Mouse (Mus musculus): ENCODE measurements at regions not wholly inside any gene's neighbourhood (a gene's known extent, or its start where the extent isn't known, plus 50 kb on each side); places are given as distances from the start of the nearest gene placed in this dataset.

GRCm38 (mm10) chr1:76156291-76156690 lies 610.2 kb downstream of the Slc4a3 start:
- ATAC-seq: no peak
- Histone ChIP-seq H3K9ac (replicated peaks) (no peak overlapping the region), H3K9me3 (no peaks in the 10 kb centered on the region), H3K27me3 (no peaks in the 10 kb centered on the region), H3K4me1 (replicated peaks) (peaks cover 5% of the 10 kb centered on the region; the same call in 1 of the 2 replicates), H3K4me2 (replicated peaks) (no peak overlapping the region), H3K36me3 (no peaks in the 10 kb centered on the region), H3K4me3 (replicated peaks) (no peak overlapping the region), H3K27ac (no peak overlapping the region)
- WGBS: 54% methylated on average over 8 of the region's 8 CpGs

- no peaks in the 10 kb centered on the region for H3K9me3 ChIP-seq
- WGBS: 50% methylated on average over 2 of the region's 2 CpGs
These were observed 621.4 kb downstream of the Slc4a3 start for GRCm38 (mm10) chr1:76167486-76167885.

GRCm38 (mm10) chr1:76181181-76181580 lies 635.1 kb downstream of the Slc4a3 start:
- Histone ChIP-seq H3K27me3 (no peaks in the 10 kb centered on the region), H3K36me3 (no peaks in the 10 kb centered on the region), H3K4me1 (replicated peaks) (no peaks in the 10 kb centered on the region), H3K4me3 (replicated peaks) (no peak overlapping the region), H3K4me2 (replicated peaks) (no peak overlapping the region), H3K9me3 (no peaks in the 10 kb centered on the region), H3K27ac (no peak overlapping the region), H3K9ac (replicated peaks) (no peak overlapping the region)
- no peak for ATAC-seq
- WGBS: 90% methylated on average over 3 of the region's 3 CpGs

More at GRCm38 (mm10) chr1:76167486-76167885, 621.4 kb downstream of the Slc4a3 start:
- ATAC-seq: no peak
- Histone ChIP-seq H3K9ac (replicated peaks) (no peak overlapping the region), H3K4me3 (replicated peaks) (no peak overlapping the region), H3K4me1 (replicated peaks) (no peaks in the 10 kb centered on the region), H3K36me3 (no peaks in the 10 kb centered on the region), H3K27ac (no peak overlapping the region), H3K4me2 (replicated peaks) (no peak overlapping the region), H3K27me3 (no peaks in the 10 kb centered on the region)

GRCm38 (mm10) chr1:76194844-76195243 lies 648.8 kb downstream of the Slc4a3 start:
- no peak overlapping the region for H3K4me3 ChIP-seq (replicated peaks)
- no peak for ATAC-seq
- no peak overlapping the region for H3K27ac ChIP-seq
- H3K4me2 ChIP-seq (replicated peaks): no peak overlapping the region
- H3K27me3 ChIP-seq: no peaks in the 10 kb centered on the region
- no peaks in the 10 kb centered on the region for H3K4me1 ChIP-seq (replicated peaks)
- no peak overlapping the region for H3K9ac ChIP-seq (replicated peaks)
- WGBS: 85% methylated on average over 4 of the region's 4 CpGs
- H3K36me3 ChIP-seq: no peaks in the 10 kb centered on the region
- H3K9me3 ChIP-seq: no peaks in the 10 kb centered on the region

- Histone ChIP-seq H3K36me3 (no peaks in the 10 kb centered on the region), H3K27ac (no peak overlapping the region), H3K9ac (replicated peaks) (no peak overlapping the region), H3K4me1 (replicated peaks) (no peaks in the 10 kb centered on the region), H3K4me3 (replicated peaks) (no peak overlapping the region), H3K27me3 (no peaks in the 10 kb centered on the region), H3K9me3 (no peaks in the 10 kb centered on the region), H3K4me2 (replicated peaks) (no peak overlapping the region)
- WGBS: 87% methylated on average over 3 of the region's 3 CpGs
- ATAC-seq: no peak
These were observed 651.6 kb downstream of the Slc4a3 start for GRCm38 (mm10) chr1:76197651-76198050.

- 84% methylated on average over 3 of the region's 3 CpGs for WGBS
- no peak for ATAC-seq
- Histone ChIP-seq H3K27ac (no peak overlapping the region), H3K9ac (replicated peaks) (no peak overlapping the region), H3K4me1 (replicated peaks) (no peaks in the 10 kb centered on the region), H3K27me3 (no peaks in the 10 kb centered on the region), H3K4me3 (replicated peaks) (no peak overlapping the region), H3K36me3 (no peaks in the 10 kb centered on the region), H3K4me2 (replicated peaks) (no peak overlapping the region), H3K9me3 (no peaks in the 10 kb centered on the region)
These were observed 654.8 kb downstream of the Slc4a3 start for GRCm38 (mm10) chr1:76200906-76201305.

GRCm38 (mm10) chr1:76212486-76212885 lies 666.4 kb downstream of the Slc4a3 start:
- ATAC-seq: no peak

GRCm38 (mm10) chr1:76244721-76245120 lies 698.7 kb downstream of the Slc4a3 start:
- no peaks in the 10 kb centered on the region for H3K36me3 ChIP-seq
- H3K27ac ChIP-seq: no peak overlapping the region
- H3K4me3 ChIP-seq (replicated peaks): no peak overlapping the region
- H3K27me3 ChIP-seq: peaks cover 4% of the 10 kb centered on the region; the same call in 1 of the 2 replicates
- H3K4me1 ChIP-seq (replicated peaks): peaks cover 15% of the 10 kb centered on the region
- H3K9ac ChIP-seq (replicated peaks): no peak overlapping the region
- ATAC-seq: no peak
- H3K4me2 ChIP-seq (replicated peaks): no peak overlapping the region
- WGBS: 84% methylated on average over 3 of the region's 3 CpGs
- no peaks in the 10 kb centered on the region for H3K9me3 ChIP-seq

More at GRCm38 (mm10) chr1:76212486-76212885, 666.4 kb downstream of the Slc4a3 start:
- Histone ChIP-seq H3K9me3 (no peaks in the 10 kb centered on the region), H3K36me3 (no peaks in the 10 kb centered on the region), H3K9ac (replicated peaks) (no peak overlapping the region), H3K27me3 (no peaks in the 10 kb centered on the region), H3K4me2 (replicated peaks) (no peak overlapping the region), H3K4me1 (replicated peaks) (no peaks in the 10 kb centered on the region), H3K27ac (no peak overlapping the region), H3K4me3 (replicated peaks) (no peak overlapping the region)
- WGBS: 96% methylated on average over 5 of the region's 5 CpGs

- Histone ChIP-seq H3K4me3 (replicated peaks) (no peak overlapping the region), H3K4me2 (replicated peaks) (no peak overlapping the region), H3K36me3 (no peaks in the 10 kb centered on the region), H3K9me3 (no peaks in the 10 kb centered on the region), H3K27ac (no peak overlapping the region), H3K4me1 (replicated peaks) (peaks cover 15% of the 10 kb centered on the region), H3K27me3 (peaks cover 4% of the 10 kb centered on the region; the same call in 1 of the 2 replicates), H3K9ac (replicated peaks) (no peak overlapping the region)
- peak; percentile 83 for ATAC-seq
- 8% methylated on average over 8 of the region's 8 CpGs for WGBS
These were observed 700.2 kb downstream of the Slc4a3 start for GRCm38 (mm10) chr1:76246181-76246796.

GRCm38 (mm10) chr1:76247126-76247525 lies 701.1 kb downstream of the Slc4a3 start:
- Histone ChIP-seq H3K4me2 (replicated peaks) (no peak overlapping the region), H3K27ac (no peak overlapping the region), H3K27me3 (peaks cover 4% of the 10 kb centered on the region; the same call in 1 of the 2 replicates), H3K4me3 (replicated peaks) (no peak overlapping the region), H3K36me3 (no peaks in the 10 kb centered on the region), H3K4me1 (replicated peaks) (peaks cover 15% of the 10 kb centered on the region), H3K9ac (replicated peaks) (no peak overlapping the region), H3K9me3 (no peaks in the 10 kb centered on the region)
- no peak for ATAC-seq
- 68% methylated on average over 8 of the region's 8 CpGs for WGBS

GRCm38 (mm10) chr1:76258217-76258616 lies 712.2 kb downstream of the Slc4a3 start:
- no peak overlapping the region for H3K9ac ChIP-seq (replicated peaks)
- no peak overlapping the region for H3K27ac ChIP-seq
- ATAC-seq: no peak

GRCm38 (mm10) chr1:76276148-76276547 lies 730.1 kb downstream of the Slc4a3 start:
- ATAC-seq: no peak
- no peaks in the 10 kb centered on the region for H3K9me3 ChIP-seq
- no peak overlapping the region for H3K27ac ChIP-seq
- no peaks in the 10 kb centered on the region; the same call in 1 of the 2 replicates for H3K4me1 ChIP-seq (replicated peaks)
- H3K27me3 ChIP-seq: no peaks in the 10 kb centered on the region
- no peak overlapping the region for H3K9ac ChIP-seq (replicated peaks)
- H3K4me3 ChIP-seq (replicated peaks): no peak overlapping the region
- 50% methylated on average over 7 of the region's 7 CpGs for WGBS
- no peak overlapping the region for H3K4me2 ChIP-seq (replicated peaks)
- no peaks in the 10 kb centered on the region for H3K36me3 ChIP-seq

More at GRCm38 (mm10) chr1:76258217-76258616, 712.2 kb downstream of the Slc4a3 start:
- no peaks in the 10 kb centered on the region for H3K36me3 ChIP-seq
- 68% methylated on average over 4 of the region's 4 CpGs for WGBS
- H3K4me2 ChIP-seq (replicated peaks): no peak overlapping the region
- H3K9me3 ChIP-seq: no peaks in the 10 kb centered on the region
- H3K4me3 ChIP-seq (replicated peaks): no peak overlapping the region
- H3K4me1 ChIP-seq (replicated peaks): no peaks in the 10 kb centered on the region
- no peaks in the 10 kb centered on the region for H3K27me3 ChIP-seq

GRCm38 (mm10) chr1:76276624-76277023 lies 730.6 kb downstream of the Slc4a3 start:
- Histone ChIP-seq H3K4me3 (replicated peaks) (no peak overlapping the region), H3K27me3 (no peaks in the 10 kb centered on the region), H3K36me3 (no peaks in the 10 kb centered on the region), H3K4me2 (replicated peaks) (no peak overlapping the region), H3K4me1 (replicated peaks) (no peaks in the 10 kb centered on the region; the same call in 1 of the 2 replicates), H3K9ac (replicated peaks) (no peak overlapping the region), H3K27ac (no peak overlapping the region), H3K9me3 (no peaks in the 10 kb centered on the region)
- 78% methylated on average over 3 of the region's 3 CpGs for WGBS
- no peak for ATAC-seq
